Mouse (Mus musculus) heart, embryonic 12.5 days (tissue): ENCODE results near the gene Wdr34. TPM values are rescaled to one million over a fixed set of nuclear protein-coding genes. Genes with fewer than 3 reads are reported as not detected.

Source experiments
- ATAC-seq: fragments of 200-750 bp; cut with Nextera tagmentation; 2 replicates; pipeline ENCODE4 v1.8.0; 2017; ENCODE audit warnings: moderate TSS enrichment, moderate library complexity; ENCODE audit not compliant: insufficient number of reproducible peaks, low FRiP score
- H3K27ac ChIP-seq: fragments of 300-500 bp; sonication (generic); 2 replicates; pipeline ENCODE4 v1.5.1; 2016; ENCODE audit warnings: mild to moderate bottlenecking, moderate library complexity; ENCODE audit not compliant: poor library complexity, severe bottlenecking
- H3K27me3 ChIP-seq: fragments of 300-500 bp; sonication (generic); replicated peaks from 2 replicates; pipeline ENCODE4 v1.6.1; 2016; ENCODE audit warnings: mild to moderate bottlenecking, moderate library complexity
- H3K36me3 ChIP-seq: fragments of 300-500 bp; sonication (generic); 2 replicates; pipeline ENCODE4 v1.6.1; 2016; ENCODE audit warnings: mild to moderate bottlenecking, moderate library complexity
- H3K4me1 ChIP-seq: fragments of 300-500 bp; sonication (generic); replicated peaks from 2 replicates; pipeline ENCODE4 v1.6.1; 2016; ENCODE audit warnings: mild to moderate bottlenecking
- H3K4me2 ChIP-seq: fragments of 300-500 bp; sonication (generic); 2 replicates; pipeline ENCODE4 v1.6.1; 2016; ENCODE audit warnings: mild to moderate bottlenecking, moderate library complexity
- H3K4me3 ChIP-seq: fragments of 300-500 bp; sonication (generic); 2 replicates; pipeline ENCODE4 v1.5.1; 2016; ENCODE audit warnings: mild to moderate bottlenecking
- H3K9ac ChIP-seq: fragments of 300-500 bp; sonication (generic); 2 replicates; pipeline ENCODE4 v1.6.1; 2016; ENCODE audit warnings: mild to moderate bottlenecking, moderate library complexity
- H3K9me3 ChIP-seq: fragments of 300-500 bp; sonication (generic); replicated peaks from 2 replicates; pipeline ENCODE4 v1.6.1; 2016; ENCODE audit warnings: mild to moderate bottlenecking, moderate library complexity
- WGBS: fragments of 180-500 bp; shearing (Covaris S2); methylation state at CpG from one replicate; pipeline ENCODE4 v1.1.7; 2016; 5-methylcytosine and 5-hydroxymethylcytosine counted together
- microRNA-seq: library from miRNA; unstranded; fragments of <30 nt; microRNA quantifications from one replicate; pipeline ENCODE4, GENCODE M21; 2017
- polyA plus RNA-seq: library from polyadenylated mRNA; unstranded; fragments of >200 nt; fragmentation: Nextera tagmentation; extraction: Ambion mirVana; gene quantifications from 2 replicates; pipeline ENCODE4 v1.2.1, GENCODE M21; 2016

Gene Wdr34
- polyA plus RNA-seq, 1 experiment from 2014 or later, result 15.9 TPM

- no peaks in the 10 kb centered on the region for H3K4me1 ChIP-seq
- H3K9me3 ChIP-seq, result no peaks in the 10 kb centered on the region
- H3K4me3 ChIP-seq, result no peak overlapping the region
- 89% methylated on average over 5 of the region's 5 CpGs for WGBS
- no peak overlapping the region for H3K4me2 ChIP-seq
- H3K27ac ChIP-seq, result no peak overlapping the region
- peaks cover 100% of the 10 kb centered on the region for H3K36me3 ChIP-seq
- no peaks in the 10 kb centered on the region for H3K27me3 ChIP-seq
- no peak for ATAC-seq
- H3K9ac ChIP-seq, result no peak overlapping the region
These were observed 21.7 kb downstream of the Wdr34 start for GRCm38 (mm10) chr2:30026997-30027396.

- no peak for ATAC-seq
- 80% methylated on average over 4 of the region's 4 CpGs for WGBS
These were observed 23.2 kb downstream of the Wdr34 start for GRCm38 (mm10) chr2:30025454-30025853.

GRCm38 (mm10) chr2:30014326-30014966, 34.2 kb downstream of the Wdr34 start:
- Histone ChIP-seq H3K4me1 (no peaks in the 10 kb centered on the region), H3K4me3 (no peak overlapping the region), H3K27ac (no peak overlapping the region), H3K36me3 (peaks cover 97% of the 10 kb centered on the region), H3K9me3 (no peaks in the 10 kb centered on the region), H3K27me3 (no peaks in the 10 kb centered on the region), H3K4me2 (no peak overlapping the region), H3K9ac (no peak overlapping the region)
- WGBS, result 81% methylated on average over 11 of the region's 11 CpGs
- ATAC-seq, result no peak

More at GRCm38 (mm10) chr2:30025454-30025853, 23.2 kb downstream of the Wdr34 start:
- Histone ChIP-seq H3K4me1 (no peaks in the 10 kb centered on the region), H3K27me3 (no peaks in the 10 kb centered on the region), H3K36me3 (peaks cover 99% of the 10 kb centered on the region), H3K27ac (no peak overlapping the region), H3K9ac (no peak overlapping the region), H3K4me2 (no peak overlapping the region), H3K4me3 (no peak overlapping the region), H3K9me3 (no peaks in the 10 kb centered on the region)

GRCm38 (mm10) chr2:30010840-30011281, 37.8 kb downstream of the Wdr34 start:
- peaks cover 97% of the 10 kb centered on the region for H3K36me3 ChIP-seq
- WGBS, result 86% methylated on average over 8 of the region's 8 CpGs
- H3K27me3 ChIP-seq, result no peaks in the 10 kb centered on the region
- H3K4me2 ChIP-seq, result no peak overlapping the region
- no peaks in the 10 kb centered on the region for H3K4me1 ChIP-seq
- no peak for ATAC-seq
- no peak overlapping the region for H3K27ac ChIP-seq
- H3K9me3 ChIP-seq, result no peaks in the 10 kb centered on the region
- H3K9ac ChIP-seq, result no peak overlapping the region
- no peak overlapping the region for H3K4me3 ChIP-seq

GRCm38 (mm10) chr2:30009101-30009500, 39.6 kb downstream of the Wdr34 start:
- no peaks in the 10 kb centered on the region for H3K27me3 ChIP-seq
- no peak overlapping the region for H3K4me3 ChIP-seq
- no peak for ATAC-seq
- no peaks in the 10 kb centered on the region for H3K9me3 ChIP-seq
- WGBS, result 43% methylated on average over 1 of the region's 1 CpGs
- no peaks in the 10 kb centered on the region for H3K4me1 ChIP-seq
- H3K9ac ChIP-seq, result no peak overlapping the region
- H3K4me2 ChIP-seq, result no peak overlapping the region
- H3K36me3 ChIP-seq, result peaks cover 96% of the 10 kb centered on the region
- H3K27ac ChIP-seq, result no peak overlapping the region

GRCm38 (mm10) chr2:29991962-29992361, 56.7 kb downstream of the Wdr34 start:
- no peak overlapping the region for H3K4me3 ChIP-seq
- 59% methylated on average over 2 of the region's 2 CpGs for WGBS
- no peak overlapping the region for H3K4me2 ChIP-seq
- H3K4me1 ChIP-seq, result no peaks in the 10 kb centered on the region
- no peaks in the 10 kb centered on the region for H3K27me3 ChIP-seq
- no peaks in the 10 kb centered on the region for H3K9me3 ChIP-seq
- H3K36me3 ChIP-seq, result peaks cover 98% of the 10 kb centered on the region
- ATAC-seq, result no peak
- H3K9ac ChIP-seq, result no peak overlapping the region
- H3K27ac ChIP-seq, result no peak overlapping the region

Small RNAs within 50 kb of the gene (microRNA-seq; reads per million reads assigned to microRNA genes)
- gene Mir6997, result 0.94 reads per million

Other genes with a start within 250 kb of the Wdr34 start
- 10.9 and 11.0 TPM in 2 replicates for gene Slc27a4, start 246.2 kb downstream of the Wdr34 start, polyA plus RNA-seq
- gene Urm1, start 228.8 kb downstream of the Wdr34 start, polyA plus RNA-seq, result 15.6 and 15.7 TPM in 2 replicates
- 24.7 and 26.9 TPM in 2 replicates for gene Cercam, start 179.7 kb downstream of the Wdr34 start, polyA plus RNA-seq
- 64.1 and 72.2 TPM in 2 replicates for gene Odf2, start 159.7 kb downstream of the Wdr34 start, polyA plus RNA-seq
- 42.8 and 43.3 TPM in 2 replicates for gene Gle1, start 113.5 kb downstream of the Wdr34 start, polyA plus RNA-seq
- gene Sptan1, start 83.3 kb downstream of the Wdr34 start, polyA plus RNA-seq, result 124 and 141 TPM in 2 replicates
- gene Set, start 8.5 kb upstream of the Wdr34 start, polyA plus RNA-seq, result 297 and 306 TPM in 2 replicates
- gene Pkn3, start 28.8 kb upstream of the Wdr34 start, polyA plus RNA-seq, result 19.6 and 21.5 TPM in 2 replicates
- 49.8 and 50.4 TPM in 2 replicates for gene Zdhhc12, start 44.8 kb upstream of the Wdr34 start, polyA plus RNA-seq
- gene Zer1, start 75.7 kb upstream of the Wdr34 start, polyA plus RNA-seq, result 5.7 and 6.1 TPM in 2 replicates
- gene Tbc1d13, start 84.9 kb upstream of the Wdr34 start, polyA plus RNA-seq, result 5.4 and 5.8 TPM in 2 replicates
- 37.0 and 39.7 TPM in 2 replicates for gene Endog, start 122.6 kb upstream of the Wdr34 start, polyA plus RNA-seq
- 34.8 and 35.5 TPM in 2 replicates for gene Spout1, start 129.6 kb upstream of the Wdr34 start, polyA plus RNA-seq
- gene Kyat1, start 157.0 kb upstream of the Wdr34 start, polyA plus RNA-seq, result 14.0 and 14.9 TPM in 2 replicates
- gene Lrrc8a, start 188.8 kb upstream of the Wdr34 start, polyA plus RNA-seq, result 35.4 and 37.7 TPM in 2 replicates
- gene Gm28035, start 191.7 kb upstream of the Wdr34 start, polyA plus RNA-seq, result 0.33 and 0.40 TPM in 2 replicates
- 5.7 and 6.5 TPM in 2 replicates for gene Phyhd1, start 217.3 kb upstream of the Wdr34 start, polyA plus RNA-seq
- gene Gm28038, start 232.2 kb upstream of the Wdr34 start, polyA plus RNA-seq, result not detected in 2 replicates
- 26.6 and 27.1 TPM in 2 replicates for gene Dolk, start 237.5 kb upstream of the Wdr34 start, polyA plus RNA-seq
- gene Nup188, start 237.5 kb upstream of the Wdr34 start, polyA plus RNA-seq, result 34.4 and 34.9 TPM in 2 replicates